Mouse (Mus musculus) adrenal gland, postnatal 25 days (tissue): ENCODE results near the gene Lasp1. TPM values are rescaled to one million over a fixed set of nuclear protein-coding genes. Genes with fewer than 3 reads are reported as not detected.
A peak's percentile ranks its signal among the peaks of the same experiment; 100 is the strongest.
"Not testable (repeated sequence)": the region's sequence is repeated elsewhere in the genome, so short reads cannot be mapped to it uniquely, and the experiment has no call there.

Experiments used
- DNase-seq: peaks from one replicate; pipeline ENCODE4 v3.0.0; 2021; ENCODE audit warnings: mixed read lengths
- total RNA-seq: library from RNA; stranded (reverse); gene quantifications from 2 replicates; pipeline ENCODE4 v1.2.3, GENCODE M21; 2021

Gene Lasp1
- total RNA-seq, 1 experiment from 2014 or later = 142 TPM

- DNase-seq = no peak
Observed at GRCm38 (mm10) chr11:97829913-97830476, 31.2 kb downstream of the Lasp1 start.

GRCm38 (mm10) chr11:97830501-97830900 is 31.7 kb downstream of the Lasp1 start:
- no peak for DNase-seq

DNA sequence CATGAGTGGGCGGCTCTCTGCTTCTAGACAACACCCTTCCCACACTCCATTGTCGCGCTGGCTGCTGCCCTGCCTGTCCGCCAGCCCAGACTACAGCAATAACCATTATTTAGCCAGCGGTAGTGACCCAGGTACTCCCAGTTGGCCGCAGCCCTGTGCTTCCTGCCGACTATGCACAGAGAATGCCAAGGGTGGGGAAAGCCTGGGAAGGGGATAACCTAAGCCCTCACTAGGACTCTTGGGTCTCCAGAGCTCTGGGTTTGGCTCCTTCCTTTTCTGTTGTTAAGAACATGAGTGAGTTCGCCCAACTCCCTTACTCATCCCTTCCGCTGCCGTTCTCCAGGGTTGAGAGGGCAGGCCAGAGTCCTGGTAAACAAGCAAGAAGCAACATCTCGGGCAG is 33.2 kb downstream of the Lasp1 start:
- no peak for DNase-seq

DNA sequence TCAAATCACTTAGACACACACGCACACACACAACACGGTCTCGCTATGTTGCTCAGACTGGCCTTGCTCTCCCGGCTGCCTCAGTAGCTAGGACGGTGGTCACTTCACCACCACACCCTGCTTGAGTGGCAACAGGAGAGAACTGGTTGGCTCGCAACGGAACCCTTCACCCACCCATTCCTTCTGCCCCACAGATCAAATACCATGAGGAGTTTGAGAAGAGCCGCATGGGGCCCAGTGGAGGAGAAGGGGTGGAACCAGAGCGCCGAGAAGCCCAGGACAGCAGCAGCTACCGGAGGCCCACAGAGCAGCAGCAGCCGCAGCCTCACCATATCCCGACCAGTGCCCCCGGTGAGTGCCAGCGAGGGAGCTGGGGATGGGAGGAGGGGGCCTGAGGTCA is 34.6 kb downstream of the Lasp1 start:
- no peak for DNase-seq

DNA sequence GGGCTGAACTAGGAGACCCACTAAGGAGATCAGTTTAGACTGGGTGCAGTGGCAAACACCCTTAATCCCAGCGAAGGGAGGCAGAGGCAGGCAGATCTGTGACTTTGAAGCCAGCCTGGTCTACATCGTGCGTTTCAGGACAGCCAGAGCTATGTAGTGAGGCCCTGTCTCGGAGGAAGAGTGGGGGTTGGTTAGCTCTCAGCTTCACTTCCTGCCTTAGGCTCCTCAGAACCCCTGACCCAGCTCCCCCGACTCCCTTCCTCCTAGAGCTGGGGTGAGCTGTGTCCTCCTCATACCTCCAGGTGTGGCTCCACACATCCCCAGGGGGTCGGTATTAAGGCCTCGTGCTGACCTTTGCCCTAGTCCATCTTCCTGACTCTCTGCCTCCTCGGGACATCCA is 37.7 kb downstream of the Lasp1 start:
- no peak for DNase-seq

GRCm38 (mm10) chr11:97837051-97837450 is 38.3 kb downstream of the Lasp1 start:
- not testable (repeated sequence) for DNase-seq

GRCm38 (mm10) chr11:97837641-97838149 is 38.9 kb downstream of the Lasp1 start:
- no peak for DNase-seq

- DNase-seq = no peak
Observed at GRCm38 (mm10) chr11:97838779-97839440, 40.1 kb downstream of the Lasp1 start.

DNA sequence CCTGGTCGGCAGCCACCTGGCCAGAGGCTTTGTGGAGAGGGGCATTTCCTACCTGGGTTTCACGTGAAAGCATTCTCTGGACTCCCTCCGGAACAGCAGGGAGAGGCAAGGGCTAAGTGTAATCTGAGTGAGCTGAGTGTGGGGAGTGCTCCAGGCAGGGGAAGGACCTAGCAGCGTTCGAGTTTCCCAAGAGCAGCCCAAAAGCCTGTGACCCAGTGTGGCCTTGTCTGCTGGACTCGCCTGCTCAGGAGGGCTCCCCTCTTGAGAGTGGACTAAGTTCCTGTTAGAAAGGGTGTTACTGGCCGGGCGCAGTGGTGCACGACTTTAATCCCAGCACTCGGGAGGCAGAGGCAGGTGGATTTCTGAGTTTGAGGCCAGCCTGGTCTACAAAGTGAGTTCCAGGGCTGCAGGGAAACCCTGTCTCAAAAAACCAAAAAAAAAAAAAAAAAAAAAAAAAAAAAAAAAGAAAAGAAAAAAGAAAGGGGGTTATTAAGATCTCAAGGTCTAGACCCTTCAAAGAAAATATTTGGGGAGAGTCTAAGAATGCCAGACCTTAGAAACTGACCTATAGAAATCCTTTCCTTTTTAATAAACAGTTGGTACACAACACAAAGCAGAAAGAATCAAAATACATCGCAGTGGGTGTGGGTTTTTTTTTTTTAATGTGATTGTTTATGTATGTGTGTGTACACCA is 40.8 kb downstream of the Lasp1 start:
- DNase-seq = no peak

DNA sequence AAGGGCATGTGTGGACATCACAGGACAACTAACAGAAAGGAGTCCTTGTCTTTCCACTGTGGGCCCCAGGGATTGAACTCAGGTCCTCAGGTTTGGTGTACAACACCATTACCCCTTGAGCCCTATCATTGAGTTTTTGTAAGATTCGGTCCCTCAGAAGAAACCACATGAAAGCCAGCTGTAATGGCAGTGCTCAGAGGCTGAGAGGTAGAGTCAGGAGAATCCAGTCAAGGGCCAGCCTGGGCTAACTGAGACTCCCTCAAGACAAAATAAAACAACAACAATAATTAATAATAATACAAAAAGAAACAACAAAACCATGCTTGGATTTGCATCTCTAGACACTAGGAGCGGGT is 41.3 kb downstream of the Lasp1 start:
- DNase-seq = no peak

GRCm38 (mm10) chr11:97840539-97840954 is 41.7 kb downstream of the Lasp1 start, which contains the start of gene B230217C12Rik:
TSS of gene B230217C12Rik (plus strand) at chr11:97840780.
- no peak for DNase-seq

GRCm38 (mm10) chr11:97840991-97841661 is 42.3 kb downstream of the Lasp1 start:
- DNase-seq = peak; percentile 65

GRCm38 (mm10) chr11:97842001-97842400 is 43.2 kb downstream of the Lasp1 start:
- DNase-seq = no peak

DNA sequence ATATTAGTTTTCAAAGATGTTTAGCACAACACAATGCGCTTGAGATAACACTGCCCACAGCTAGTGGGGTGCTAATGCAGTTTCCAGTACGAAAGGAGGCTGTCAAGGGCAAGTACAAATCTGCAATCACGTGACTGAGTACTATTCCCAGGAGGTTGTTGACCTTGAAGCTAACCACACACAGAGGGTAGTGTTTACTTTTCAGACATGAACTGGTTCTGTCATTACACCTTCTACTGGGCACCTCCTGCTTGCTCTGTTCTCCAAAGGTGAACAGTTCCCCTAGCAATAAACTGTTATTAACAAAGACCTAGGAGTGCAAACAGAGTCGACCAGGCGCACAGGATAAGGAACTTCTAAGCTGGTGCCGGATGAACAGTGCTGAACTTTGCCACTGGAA is 51.6 kb downstream of the Lasp1 start:
- DNase-seq = no peak

DNA sequence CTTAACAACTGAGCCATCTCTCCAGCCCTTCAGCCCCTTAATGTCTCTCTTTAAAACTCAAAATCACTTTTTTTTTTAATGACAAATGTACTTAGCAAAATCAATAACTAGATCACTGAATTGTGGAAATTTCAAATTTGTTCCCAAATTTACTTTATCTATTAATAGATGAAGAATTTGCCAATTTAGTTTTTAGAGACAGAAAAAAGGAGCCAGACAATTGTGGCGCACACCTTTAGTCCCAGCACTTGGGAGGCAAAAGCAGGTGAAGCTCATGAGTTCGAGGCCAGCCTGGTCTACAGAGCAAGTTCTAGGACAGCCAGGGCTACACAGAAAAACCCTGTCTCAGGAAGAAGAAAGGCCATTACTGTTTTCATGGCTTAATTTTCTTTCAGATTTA is 52.8 kb downstream of the Lasp1 start:
- no peak for DNase-seq

- DNase-seq = no peak
Observed at GRCm38 (mm10) chr11:97855473-97855872, 56.7 kb downstream of the Lasp1 start.

DNA sequence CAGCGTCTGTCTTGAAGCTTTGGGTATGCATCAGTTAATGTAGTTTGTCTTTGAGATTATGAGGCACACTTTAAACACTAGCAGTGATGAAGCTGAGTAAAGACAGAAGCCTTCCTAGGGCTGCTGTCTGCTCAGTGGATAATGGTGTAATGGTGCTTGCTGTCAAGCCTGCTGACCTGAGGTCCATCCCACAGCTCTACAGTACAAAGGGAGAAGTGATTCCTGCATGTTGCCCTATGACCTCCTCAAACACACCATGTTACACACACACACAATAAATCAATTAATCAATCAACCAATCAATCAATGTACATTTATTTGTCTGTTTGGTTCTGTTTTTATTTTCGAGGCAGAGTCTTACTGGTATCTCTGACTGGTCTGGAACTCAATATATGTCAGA is 63.3 kb downstream of the Lasp1 start:
- no peak for DNase-seq

GRCm38 (mm10) chr11:97865421-97865820 is 66.6 kb downstream of the Lasp1 start:
- no peak for DNase-seq

DNA sequence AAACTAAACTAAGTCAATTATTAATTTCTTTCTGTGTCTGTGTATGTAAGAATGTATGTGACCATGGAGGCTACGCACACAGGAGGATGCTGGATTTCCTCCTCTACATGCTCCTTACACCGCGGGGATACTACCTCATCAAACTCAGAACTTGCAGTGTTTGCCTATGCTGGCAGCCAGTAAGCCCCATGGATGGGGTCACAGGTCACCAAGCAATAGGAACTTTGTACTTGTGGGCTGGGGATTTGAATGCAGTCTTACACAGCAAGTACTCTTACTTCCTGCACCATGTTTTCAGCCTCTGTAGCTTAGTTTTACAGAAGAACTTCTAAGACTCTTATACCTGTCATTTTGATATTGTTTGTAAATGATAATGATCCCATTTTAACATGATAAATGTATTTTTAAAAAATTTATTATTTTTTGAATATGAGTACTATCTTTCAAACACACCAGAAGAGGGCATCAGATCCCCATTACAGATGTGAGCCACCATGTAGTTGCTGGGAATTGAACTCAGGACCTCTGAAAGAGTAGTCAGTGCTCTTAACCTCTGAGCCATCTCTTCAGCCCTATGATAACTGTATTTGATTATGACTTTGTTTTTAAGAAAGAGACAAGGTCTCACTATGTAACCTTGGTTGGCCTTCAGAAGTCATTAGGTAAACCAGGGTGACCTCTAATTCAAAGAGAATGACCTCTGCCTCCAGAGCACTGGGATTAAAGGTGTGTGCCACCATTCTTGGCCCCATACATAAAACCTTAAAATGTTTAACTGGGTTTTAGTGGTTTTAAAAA is 67.5 kb downstream of the Lasp1 start:
- no peak for DNase-seq

DNA sequence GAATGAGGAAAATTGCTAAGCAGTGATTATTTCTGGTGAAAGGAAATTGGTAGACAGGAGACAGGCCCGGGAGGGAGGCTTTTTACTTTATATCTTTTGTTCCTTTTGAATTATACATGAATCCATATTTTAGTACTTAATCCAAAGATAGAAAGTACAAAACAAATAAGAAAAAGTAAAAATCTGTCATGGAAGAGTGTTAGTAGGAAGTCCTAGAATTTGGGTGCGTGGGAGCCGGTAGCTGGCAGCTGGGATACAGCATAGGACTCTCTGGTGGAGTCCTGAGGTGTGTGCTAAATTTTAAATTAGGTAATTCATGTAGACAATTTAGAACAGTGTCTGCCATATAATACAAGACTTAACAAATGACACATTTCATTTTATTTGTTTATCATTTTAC is 68.8 kb downstream of the Lasp1 start:
- DNase-seq = no peak

DNA sequence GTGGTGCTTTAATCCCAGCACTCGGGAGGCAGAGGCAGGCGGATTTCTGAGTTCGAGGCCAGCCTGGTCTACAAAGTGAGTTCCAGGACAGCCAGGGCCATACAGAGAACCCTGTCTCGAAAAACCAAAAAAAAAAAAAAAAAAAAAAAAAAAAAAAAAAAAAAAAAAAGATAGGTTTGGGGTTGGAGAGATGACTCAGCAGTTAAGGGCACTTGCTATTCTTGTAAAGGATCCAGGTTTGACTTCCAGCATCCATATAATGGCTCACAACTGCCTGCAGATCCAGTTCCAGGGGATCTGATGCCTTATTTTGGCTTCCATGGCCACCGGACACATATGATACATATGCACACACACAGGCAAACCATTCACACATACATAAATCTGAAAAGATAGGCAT is 73.6 kb downstream of the Lasp1 start:
- not testable (repeated sequence) for DNase-seq

DNA sequence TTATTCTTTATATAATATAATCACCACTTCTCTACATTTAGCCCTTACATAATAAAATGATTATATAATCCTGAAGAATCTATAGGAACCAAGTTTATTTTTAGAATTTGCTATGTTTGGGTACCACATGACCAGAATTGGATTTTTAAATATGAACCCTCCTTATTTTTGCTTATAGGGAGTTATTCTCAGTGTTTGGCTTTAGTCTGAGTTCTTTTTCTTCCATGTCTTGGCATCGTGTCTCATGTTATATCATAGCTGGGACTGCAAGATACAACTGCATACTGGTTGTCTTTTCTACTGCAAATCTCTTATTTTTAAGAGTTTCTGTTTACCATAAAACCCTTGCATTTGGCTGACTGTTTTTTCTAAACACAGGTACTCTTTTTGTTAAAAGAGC is 75.6 kb downstream of the Lasp1 start:
- DNase-seq = no peak
